Mouse (Mus musculus) right cerebral cortex, postnatal 14 days (tissue): ENCODE data around the gene Tada3.

Experiments used
- DNase-seq: peaks from one replicate; pipeline ENCODE4 v3.0.0; 2022

Gene Tada3

DNA sequence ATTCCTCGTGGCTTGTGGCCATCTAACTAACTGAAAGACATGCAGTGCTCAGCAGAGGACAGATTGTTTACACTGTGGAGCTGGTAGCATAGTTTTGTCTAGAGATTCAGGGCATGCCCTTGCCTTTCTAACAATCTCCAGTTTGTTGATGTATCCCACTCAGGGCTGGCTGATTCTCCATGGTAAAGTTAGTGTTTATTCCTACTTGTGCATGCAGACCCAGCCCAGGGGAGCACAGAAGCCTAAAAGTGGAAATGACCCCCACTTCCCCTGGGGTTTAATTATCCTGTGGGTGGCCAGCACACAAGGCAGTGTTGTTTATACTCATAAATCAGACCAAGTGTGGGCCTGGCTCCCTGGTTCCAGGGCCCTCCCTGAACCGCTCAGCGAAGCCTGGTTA lies 8.3 kb upstream of the Tada3 start:
- no peak for DNase-seq

DNA sequence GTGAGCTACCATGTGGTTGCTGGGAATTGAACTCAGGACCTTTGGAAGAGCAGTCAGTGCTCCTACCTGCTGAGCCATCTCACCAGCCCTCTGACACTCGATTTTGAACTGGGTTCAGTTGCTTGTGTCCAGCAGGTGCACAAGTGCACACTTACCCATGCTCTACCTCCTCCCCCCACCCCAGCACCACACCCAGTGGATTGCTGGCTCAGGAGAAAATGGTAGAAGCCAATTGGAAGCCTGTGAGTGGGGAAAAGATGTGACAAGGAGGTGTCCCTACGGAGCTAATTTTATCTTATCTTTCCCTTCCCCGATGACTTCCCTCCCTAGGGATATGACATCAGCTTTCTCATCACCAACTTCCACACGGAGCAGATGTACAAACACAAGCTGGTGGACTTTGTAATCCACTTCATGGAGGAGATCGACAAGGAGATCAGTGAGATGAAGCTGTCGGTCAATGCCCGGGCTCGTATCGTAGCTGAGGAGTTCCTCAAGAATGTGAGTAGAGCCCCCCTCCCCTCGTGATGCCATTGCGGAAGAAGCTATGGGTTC lies 7.6 kb upstream of the Tada3 start:
- no peak for DNase-seq

DNA sequence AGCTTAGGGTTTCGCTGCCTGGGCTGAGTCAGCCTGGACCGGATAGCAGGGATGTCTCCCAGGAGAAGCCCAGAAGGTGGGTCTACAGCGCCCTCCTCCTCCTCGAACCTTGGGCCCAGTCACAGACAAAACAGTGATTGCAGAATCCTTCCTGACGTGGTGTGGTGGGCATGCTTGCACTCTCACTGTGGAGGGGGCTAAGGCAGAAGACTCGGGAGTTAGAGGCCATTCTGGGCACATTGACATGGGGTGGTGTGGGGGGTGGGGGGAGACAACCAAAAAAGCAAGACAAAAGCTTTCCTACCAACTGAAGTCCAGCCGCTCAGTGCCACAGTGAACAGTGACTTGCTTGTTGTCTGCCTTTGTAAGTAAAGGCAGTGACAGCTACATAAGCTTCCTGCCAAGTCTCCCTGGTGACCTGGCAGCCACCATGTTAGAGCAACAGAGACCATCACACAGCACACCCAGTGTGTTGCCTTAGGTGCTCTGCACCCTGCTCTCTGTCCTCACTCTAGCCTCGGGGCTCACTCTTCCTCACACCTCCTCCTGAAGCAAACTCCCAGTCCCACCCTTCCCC lies 6.8 kb upstream of the Tada3 start:
- no peak for DNase-seq

DNA sequence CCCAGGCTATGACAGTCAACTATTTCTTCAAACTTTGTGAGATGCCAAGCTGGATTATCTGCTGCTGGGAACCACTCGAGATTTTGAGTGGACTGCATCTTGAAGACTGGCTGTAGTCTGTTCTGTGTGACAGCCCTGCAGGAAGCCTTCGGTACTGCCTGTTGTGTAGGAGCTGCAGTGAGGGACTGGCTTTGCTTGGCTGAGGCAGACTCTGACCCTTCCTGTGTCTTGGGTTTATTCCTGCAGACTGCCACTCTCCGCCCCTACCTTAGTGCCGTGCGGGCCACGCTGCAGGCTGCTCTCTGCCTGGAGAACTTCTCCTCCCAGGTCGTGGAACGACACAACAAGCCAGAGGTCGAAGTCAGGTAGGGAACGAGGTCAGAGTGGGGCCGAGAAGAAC lies 2.8 kb upstream of the Tada3 start:
- no peak for DNase-seq

DNA sequence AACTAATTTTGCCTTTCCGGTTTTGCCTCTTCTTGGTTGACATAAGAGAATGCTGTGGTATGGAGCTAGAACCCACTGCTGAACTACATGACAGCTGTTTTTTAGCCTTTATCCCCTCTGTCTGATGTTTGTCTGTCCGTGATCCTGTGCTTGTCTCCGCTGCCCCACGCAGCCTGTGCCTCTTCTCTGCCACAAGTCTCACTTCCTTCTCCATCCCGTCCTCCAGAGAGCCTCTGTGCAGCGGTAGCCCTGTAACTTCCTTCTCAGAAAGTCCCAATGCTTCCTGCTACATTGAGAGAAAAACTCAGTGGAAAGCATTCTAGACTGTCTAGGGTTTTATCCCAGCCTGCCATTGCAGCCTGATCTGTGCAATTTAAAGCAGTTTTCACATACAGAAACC lies 1.6 kb upstream of the Tada3 start:
- no peak for DNase-seq

DNA sequence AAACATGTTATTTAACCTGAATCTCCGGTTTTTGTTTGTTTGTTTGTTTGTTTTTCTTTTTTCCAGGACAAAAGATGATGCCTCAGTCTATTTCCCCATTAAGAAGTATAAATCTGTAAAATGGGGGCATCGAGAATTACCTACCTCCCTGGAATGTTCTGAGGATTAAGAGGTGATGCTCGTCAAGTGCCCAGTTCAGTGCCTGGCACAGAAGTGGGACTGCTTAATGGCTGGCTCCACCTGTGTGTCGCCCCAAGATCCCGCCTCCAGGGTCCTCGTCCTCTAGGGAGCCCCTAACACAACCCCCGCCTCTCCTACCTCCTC lies 549 bp downstream of the Tada3 start:
- no peak for DNase-seq

DNA sequence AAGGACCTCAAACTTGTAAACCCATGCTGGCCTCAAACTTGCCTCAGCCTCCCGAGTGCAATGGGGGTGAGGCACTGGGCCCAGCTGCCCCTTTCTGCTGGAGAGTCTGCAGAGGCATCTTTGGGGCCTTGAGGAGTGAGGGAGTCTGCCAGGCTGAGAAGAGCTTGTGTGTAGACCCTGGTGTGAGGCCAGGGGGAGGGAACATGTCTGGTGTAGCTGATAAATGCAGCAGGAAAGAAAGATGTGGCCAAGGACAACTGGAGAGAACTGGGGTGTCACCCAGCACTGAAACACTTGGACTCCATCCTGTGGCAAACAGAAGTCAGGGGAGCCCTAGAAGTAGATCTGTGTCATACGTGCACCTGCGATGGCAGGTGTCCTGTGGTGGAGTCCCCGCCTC lies 4.2 kb downstream of the Tada3 start:
- DNase-seq: no peak

DNA sequence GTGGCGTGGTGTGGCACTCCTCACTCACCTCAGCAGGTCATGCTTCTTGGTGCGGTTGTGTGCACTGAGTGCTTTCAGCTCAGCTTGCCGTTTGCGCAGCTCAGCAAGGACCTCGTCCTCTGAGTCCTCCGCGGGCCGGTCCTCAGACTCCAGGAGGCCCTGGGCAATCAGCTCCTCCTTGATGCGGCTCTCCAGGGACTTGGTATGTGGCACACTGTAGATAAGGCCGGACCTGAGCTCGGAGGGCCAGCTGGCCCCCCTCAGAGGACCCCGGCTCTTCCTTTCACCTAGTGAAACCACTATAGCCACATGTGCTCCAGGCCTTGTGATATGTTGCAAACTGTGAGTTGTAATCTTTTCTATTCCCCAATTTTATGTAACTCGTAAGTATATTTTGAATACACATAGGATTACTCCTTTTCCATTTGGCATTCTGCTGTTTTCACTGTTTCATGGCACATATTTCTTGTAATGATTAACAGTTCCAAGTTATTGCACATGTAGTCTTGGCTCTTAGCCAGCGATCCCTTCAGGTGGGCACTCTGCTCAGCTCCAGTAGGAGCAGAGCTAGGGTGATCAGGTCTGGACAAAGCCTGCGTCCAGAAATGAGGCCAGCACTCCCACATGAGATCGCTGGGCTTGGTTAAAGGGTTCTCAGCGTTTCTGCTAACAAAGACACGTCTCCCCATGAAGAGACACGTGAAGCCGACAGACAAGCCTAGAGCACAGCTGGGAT lies 7.3 kb downstream of the Tada3 start:
- no peak for DNase-seq

DNA sequence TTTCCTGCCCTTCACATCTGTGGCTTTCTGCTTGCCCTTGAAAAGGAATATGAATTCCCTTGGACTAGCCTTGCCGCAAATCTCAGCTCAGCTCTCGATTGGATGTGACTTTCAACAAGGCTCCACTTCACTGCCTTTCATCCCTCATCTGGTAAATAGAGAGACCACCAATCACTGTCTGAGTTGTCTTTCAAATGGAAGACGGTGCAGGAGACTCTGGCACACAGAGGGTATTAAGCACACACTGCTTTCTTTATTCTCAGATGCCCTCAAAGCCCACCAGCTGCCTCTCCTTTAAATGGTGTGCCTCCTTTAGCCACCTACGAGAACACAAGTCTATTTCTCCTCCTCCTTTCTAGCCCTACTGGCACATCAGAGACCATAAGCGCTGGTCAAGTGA lies 9.1 kb downstream of the Tada3 start:
- DNase-seq: no peak

DNA sequence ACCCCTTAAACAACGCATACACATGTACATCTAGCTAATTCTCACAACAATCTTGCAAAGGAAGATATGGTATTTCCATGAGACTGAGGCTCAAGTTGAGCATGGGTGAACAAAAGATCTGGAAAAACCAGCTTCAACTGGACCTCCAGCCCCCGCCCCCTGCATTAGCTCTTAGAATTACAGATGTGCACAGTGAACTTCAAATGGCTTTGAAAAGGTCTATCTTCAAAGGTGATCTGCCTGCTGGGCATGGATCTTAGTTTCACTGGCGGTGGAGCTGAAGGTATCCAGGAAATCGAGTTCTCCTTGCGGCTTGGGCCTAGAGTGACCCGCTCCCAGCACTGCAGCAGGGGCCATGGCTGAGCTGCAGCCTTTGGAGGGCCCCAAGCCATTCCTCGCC lies 9.6 kb downstream of the Tada3 start:
- DNase-seq: no peak

DNA sequence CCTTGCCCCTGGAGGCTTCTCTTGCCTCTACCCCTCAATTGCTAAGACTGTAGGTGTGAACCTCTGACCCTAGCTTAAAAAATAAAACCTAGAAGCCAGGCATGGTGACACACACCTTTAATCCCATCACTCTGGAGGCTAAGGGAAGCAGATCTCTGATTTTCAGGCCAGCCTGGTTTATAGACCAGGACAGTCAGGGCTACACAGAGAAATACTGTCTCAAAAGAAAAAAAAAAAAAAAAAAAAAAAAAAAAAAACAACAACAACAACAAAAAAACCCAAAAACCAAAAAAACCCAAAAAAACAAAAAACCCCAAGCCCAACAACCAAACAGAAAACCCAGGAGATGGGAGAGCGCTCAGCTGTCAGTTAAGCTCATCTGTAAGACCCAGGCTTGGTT lies 10.1 kb downstream of the Tada3 start:
- no peak for DNase-seq

DNA sequence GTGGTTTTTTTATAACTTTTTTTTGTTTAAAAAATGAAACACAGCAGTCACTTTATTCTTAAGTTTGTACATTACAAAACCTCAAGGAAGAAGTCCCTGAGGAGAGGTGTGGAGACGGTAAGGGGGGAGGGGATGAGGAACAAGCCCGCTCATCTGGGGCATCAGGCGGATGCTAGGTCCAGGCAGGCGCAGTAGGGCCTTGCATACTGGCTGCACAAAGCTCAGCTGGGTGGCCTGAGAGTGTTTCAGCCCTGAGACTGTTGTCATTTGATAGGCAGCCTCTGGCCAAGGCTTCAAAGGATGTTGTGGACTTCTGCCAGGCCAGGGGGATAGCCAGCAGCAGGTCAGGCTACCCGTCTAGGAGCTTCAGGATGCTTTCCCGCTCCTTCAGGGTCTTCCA lies 11.0 kb downstream of the Tada3 start:
- no peak for DNase-seq

DNA sequence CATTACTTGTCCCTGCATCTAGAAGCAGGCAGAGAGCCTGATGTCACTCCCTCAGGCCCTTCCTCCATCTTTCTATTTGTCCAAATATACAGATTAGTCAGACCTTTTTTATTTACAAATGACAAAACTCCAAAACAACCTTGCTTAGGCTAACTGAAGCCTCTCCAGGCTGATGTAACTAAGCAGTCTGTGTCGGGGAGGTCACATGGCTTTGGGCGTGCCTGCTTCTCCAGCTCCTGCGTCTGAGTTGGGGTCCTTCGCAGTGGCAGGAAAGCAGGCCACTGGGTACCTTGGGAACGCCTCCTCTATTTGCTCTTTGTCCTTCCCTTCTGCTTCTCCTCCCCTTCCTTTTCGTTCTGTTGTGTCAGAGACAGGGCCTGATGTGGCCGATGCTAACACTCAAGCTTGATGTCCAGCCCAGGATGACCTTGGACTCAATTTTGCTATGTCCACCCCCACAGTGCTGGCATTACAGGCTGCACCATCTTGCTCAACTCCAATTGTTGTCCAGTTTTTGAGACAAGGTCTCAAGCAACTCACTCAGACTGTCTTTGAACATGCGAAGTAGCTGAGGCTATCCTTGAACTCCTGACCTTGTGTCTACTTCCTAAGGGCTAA lies 13.1 kb downstream of the Tada3 start:
- no peak for DNase-seq

DNA sequence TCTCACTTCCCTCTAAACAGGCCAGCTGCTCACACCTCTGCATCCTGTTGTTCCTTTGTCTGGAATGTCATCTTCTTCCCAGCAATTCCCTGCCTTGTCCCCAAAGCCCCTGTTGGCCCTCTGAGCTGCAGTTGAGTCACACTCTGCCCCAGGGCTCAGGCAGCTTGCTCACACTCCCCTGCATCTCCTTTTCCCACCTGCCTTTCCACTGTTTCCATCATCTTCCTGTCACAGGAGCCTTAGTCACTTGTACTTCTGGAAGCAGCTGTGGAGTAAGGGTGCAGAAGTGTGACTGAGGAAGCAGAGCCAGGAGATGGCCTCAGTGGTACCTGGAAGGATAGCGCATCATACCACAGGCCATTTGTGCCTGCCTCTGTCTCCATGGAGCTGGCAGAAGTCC lies 15.4 kb downstream of the Tada3 start:
- DNase-seq: no peak

DNA sequence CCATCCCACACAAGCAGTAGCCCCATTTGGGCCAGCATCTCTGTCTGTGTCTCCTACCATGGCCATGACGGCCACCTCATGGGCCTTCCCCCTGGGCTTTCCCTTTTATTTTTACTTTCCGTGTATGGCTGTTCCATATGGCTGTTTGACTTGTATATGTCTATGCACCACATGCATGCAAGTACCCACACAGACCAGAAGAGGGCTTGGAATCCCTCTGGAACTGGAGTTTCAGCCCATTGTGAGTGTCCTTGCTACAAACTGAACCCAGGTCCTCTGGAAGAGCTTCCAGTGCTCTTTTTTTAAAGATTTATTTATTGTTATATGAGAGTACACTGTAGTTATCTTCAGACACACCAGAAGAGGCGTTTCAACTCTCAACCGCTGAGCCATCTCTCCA lies 16.2 kb downstream of the Tada3 start:
- no peak for DNase-seq

DNA sequence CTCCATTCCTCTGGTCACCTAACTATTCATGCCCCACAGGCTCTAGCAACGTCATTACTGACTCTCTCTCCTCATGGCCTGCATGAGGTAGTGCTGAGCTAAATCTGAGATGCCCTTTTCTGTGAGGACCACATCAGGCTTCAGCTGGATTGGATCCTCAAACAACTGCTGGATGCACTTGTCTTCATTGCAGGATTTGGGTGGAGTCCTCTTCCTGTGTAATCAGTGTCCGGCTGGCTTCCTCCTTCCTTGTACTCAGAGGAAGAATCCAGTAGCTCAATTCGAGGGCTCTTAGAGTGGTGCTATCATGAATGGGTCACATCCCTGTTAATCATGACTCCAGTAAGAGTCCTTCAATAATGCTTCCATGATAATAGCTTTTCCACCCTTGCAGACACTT lies 24.0 kb downstream of the Tada3 start:
- DNase-seq: no peak

DNA sequence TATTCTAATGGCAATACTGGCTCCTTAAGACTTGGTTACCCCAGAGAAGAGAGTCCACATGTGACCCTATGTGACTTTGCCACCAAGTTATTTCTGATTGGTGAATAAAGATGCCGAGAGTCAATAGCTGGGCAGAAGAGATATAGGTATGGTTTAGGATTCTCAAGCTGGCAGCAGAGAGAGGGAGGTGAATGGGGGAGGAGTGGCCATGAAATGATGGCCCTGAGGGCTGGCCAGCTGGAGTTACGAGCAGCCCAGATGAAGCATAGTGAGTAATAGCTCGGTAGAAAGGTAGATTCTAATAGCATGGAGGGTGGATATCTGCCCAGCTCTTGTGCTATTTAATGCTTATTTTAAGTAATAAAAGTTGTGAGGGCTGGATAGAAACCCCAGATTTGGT lies 24.9 kb downstream of the Tada3 start:
- DNase-seq: no peak

DNA sequence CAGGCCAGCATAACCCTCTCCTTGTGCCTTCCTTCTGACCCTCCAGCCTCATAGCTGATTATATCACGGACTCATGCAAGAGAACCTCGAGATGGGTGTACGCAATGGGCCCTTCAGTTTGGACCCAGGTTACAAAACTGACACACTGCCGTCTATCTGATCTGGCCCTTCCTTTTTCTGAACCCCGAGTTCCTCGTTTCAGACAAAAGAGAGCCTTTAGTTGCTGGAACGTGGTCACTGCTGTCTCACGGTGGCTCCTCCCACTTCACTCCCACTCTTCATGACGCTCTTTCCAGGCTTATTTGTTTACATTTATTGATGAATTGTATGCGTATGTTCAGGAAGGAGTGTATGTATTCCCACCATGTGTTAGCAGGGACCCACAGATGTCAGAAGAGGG lies 26.0 kb downstream of the Tada3 start:
- DNase-seq: no peak

DNA sequence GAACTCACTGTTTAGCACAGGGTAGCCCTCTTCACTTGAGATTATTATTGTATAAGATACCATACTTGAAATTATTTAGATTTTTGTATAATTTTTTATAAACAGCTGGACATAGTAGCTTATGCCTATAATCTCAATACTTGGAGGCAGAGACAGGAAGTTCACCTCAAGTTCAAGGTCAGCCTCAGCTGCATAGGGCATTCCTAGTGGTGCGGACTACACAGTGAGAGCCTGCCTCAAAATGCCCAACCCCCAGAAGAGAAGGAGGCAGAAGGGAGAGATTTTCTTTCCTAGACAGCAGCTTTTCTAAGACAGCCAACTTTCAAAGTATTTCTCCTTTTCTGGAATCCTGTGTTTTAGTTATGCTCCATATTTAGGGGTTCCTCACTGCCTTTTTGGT lies 26.5 kb downstream of the Tada3 start:
- no peak for DNase-seq

DNA sequence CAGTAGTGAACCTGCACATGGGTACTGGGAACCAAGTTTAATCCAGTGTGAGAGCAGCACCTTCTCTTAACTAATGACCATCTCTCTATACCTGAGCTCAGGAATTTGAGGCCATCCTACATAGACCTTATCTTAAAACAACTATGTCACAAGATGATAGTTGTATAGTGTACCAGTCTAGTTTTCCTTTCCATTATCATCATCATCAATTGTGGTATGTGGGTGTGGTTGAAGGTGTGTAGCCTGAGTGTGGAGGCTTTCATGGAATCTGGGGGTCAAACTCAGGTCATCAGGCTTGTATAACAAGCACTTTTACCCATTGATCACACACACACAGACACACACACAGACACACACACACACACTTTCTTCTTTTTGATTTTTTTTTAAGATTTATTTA lies 27.1 kb downstream of the Tada3 start:
- no peak for DNase-seq

DNA sequence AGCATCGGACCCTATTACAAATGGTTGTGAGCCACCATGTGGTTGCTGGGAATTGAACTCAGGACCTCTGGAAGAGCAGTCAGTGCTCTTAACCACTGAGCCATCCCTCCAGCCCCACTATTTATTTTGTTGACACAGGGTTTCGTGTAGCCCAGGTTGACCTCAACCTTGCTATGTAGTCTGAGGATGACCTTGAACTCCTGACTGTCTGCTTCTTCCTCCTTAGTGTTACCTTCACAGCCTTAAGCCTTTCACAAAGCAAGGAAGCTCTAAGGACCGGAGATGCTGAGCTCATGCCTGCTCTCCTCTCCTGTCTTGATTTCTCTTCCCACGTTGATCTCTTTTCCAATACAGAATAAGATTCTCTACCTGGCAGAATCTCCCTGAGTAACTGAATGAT lies 30.8 kb downstream of the Tada3 start:
- DNase-seq: no peak

DNA sequence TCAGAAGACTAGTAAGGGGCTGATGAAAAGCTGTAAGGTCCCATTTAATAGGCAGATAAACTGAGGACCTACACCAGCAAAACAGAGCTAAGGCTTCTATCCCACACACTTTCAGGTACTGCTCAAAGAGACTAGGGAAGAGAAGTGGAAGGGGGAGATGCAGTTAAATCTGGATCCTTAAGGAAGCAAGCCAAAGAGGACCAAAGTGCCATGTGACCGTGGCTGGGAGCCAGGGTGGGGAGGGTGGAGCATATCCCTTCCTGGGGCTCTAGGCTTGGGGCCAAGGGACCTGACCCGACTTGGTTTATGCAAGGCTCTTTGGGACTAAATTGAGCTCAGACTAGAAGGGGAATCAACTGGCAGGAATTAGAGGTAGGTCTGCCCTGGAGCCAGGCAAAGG lies 33.4 kb downstream of the Tada3 start:
- peak; percentile 56 for DNase-seq

DNA sequence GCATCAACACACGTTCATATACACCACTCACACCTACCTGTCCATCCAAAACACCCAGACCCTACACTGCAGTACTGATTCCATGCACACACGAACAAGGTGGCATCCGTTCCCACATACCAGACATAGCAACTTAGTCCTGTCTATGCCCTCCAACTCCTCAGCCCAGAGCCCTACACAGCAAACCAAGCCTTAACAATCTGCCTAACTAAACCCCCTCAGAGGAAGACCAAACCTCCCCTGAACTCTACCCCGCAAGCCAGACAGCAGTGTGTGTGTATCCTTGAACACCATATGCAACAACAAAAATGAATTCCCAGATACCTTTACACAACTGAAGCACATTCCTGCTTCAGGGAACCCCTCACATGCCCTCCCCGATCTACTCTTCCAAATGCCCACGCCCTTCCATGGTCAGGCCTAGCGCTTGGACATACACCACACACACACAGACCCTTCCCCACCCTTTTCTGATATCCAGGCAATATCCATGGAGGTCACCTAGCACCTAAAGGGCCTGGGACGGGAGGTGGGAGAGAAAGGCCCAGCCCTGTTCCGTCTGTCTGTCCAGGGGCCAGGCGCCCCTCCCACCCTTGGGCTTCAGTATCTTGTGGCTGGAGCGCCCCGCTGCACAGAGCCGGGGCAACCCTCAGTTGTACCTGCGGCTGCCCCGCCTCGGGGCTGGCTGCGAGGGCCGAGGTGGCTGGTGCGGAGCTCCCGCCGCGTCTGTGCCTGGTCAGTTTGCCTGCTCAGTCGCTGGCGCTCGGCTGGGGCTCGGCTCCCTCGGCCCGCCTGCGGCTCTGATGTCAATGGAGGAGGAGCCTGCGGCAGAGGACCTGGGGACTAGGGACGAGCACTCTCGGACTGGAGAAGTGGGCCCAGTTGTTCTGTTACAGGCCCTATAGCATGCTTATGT lies 34.2 kb downstream of the Tada3 start, which contains the start of gene Camk1:
Gene Camk1 (minus strand): TSS at position 808 of the 916 bp plus-strand sequence.
- peak; percentile 79 for DNase-seq
